Mouse (Mus musculus) macrophage (primary cell): ENCODE data around the gene Sprn. TPM values are rescaled to one million over a fixed set of nuclear protein-coding genes. Genes with fewer than 3 reads are reported as not detected.
"Not testable (repeated sequence)": the region's sequence is repeated elsewhere in the genome, so short reads cannot be mapped to it uniquely, and the experiment has no call there.

ENCODE experiments used
- H3K27ac ChIP-seq: fragments of 350-480 bp; formaldehyde crosslinking; 2 replicates; pipeline ENCODE4 v1.9.0; 2021
- H3K36me3 ChIP-seq: fragments of 350-480 bp; formaldehyde crosslinking; 2 replicates; pipeline ENCODE4 v1.9.0; 2021; ENCODE audit errors: inconsistent target
- H3K4me3 ChIP-seq: fragments of 350-480 bp; formaldehyde crosslinking; 2 replicates; pipeline ENCODE4 v1.9.0; 2021; ENCODE audit errors: inconsistent target
- H3K79me2 ChIP-seq: fragments of 350-480 bp; formaldehyde crosslinking; 2 replicates; pipeline ENCODE4 v1.9.0; 2021; ENCODE audit errors: inconsistent target
- WGBS: methylation state at CpG from one replicate; pipeline ENCODE4 v1.1.7; 2026; ENCODE audit warnings: inconsistent platforms; ENCODE audit not compliant: missing documents; 5-methylcytosine and 5-hydroxymethylcytosine counted together
- polyA plus RNA-seq: library from polyadenylated mRNA; stranded (reverse); fragments of 250-400 nt; gene quantifications from 3 replicates; pipeline ENCODE4 v1.2.4, GENCODE M21; 2018; ENCODE audit warnings: inconsistent platforms

Sprn gene
- polyA plus RNA-seq, 1 experiment from 2014 or later: not detected

DNA sequence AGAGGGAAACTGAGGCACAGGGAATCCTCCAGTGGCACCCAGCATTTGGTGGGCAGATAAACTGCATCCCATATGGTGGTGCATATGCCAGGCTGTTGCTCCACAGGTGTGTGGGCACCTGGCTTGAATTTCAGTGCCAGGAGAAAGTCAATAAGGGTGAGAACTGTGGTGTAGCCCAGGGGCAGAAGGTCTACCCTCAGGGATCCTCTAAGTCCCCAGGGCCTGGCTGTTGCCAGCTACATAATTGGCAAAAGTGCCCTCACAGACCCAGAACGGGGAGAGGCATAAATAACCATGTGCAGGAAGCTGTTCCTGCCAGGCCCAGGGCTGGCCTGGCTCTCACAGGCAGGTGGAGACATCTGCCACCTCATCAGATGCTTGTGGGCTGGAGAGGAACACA is 18.3 kb upstream of the Sprn start, which contains the start of gene Olfr523:
Gene Olfr523 (plus strand): TSS at position 282 of the 400 bp plus-strand sequence.
- Histone ChIP-seq H3K4me3 (no peak within 1 kb of the TSS), H3K36me3 (no peaks in the 10 kb centered on the region), H3K27ac (no peak within 1 kb of the TSS), H3K79me2 (no peaks in the 10 kb centered on the region)
- 13% methylated on average over 1 of the region's 1 CpGs for WGBS

DNA sequence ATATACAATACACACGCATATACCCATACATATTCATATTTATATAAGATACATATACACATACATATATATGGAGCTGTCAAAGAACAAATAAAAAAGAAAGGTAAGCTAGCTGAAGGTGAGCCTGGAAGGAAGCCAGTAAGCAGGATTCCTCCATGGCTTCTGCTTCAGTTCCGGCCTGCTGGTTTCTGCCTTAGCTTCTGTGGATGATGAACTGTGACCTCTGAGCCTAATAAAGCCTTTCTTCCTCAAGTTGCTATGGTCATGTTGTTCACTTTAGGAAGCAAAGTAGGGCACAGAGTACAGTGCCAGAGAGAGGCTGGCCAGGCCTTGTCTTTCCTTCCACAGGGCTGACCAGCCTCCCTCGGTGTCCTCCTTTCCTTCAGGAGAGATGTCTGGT is 16.2 kb upstream of the Sprn start:
- no peaks in the 10 kb centered on the region for H3K79me2 ChIP-seq
- H3K27ac ChIP-seq: no peak overlapping the region
- no peak overlapping the region for H3K4me3 ChIP-seq
- 81% methylated on average over 2 of the region's 3 CpGs for WGBS
- no peaks in the 10 kb centered on the region for H3K36me3 ChIP-seq

DNA sequence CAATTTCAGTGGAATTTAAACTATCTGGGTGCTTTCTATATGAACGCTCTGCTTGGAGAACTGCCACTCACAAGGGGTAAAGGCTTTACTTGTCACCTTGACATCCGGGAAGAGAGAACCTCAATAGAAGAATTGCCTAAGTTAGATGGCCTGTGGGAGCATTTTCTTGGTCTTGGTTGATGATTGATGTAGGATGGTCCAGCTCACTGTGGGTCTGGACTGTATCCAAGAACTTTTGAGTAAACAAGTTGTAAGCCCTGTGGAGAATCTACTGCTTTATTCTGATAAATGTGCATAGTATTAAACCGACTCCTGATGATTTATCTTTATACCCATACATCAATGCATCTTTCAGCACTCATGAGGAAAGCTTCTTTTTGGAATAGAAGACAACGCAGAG is 14.7 kb upstream of the Sprn start:
- H3K79me2 ChIP-seq: no peaks in the 10 kb centered on the region
- H3K4me3 ChIP-seq: no peak overlapping the region
- 94% methylated on average over 4 of the region's 4 CpGs for WGBS
- H3K27ac ChIP-seq: no peak overlapping the region
- H3K36me3 ChIP-seq: no peaks in the 10 kb centered on the region

DNA sequence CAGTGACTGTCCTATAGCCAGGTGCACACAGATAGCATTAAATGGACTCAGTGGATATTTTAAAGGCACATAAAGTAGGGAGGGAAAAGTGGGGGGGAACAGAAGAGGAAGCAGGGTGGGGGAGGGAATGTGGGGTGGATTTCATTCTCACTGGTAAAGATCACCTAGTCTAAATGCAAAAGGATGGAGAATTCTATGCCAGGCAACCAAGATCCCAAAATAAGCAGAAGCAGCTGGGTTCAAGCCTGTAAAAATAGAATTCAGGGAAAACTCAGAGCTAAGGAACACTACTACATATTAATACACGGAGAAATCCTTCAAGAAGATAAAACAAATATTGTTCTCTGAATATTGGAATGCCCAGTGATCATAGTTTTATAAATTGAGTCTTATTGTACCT is 13.3 kb upstream of the Sprn start:
- Histone ChIP-seq H3K79me2 (no peaks in the 10 kb centered on the region), H3K4me3 (no peak overlapping the region), H3K27ac (no peak overlapping the region), H3K36me3 (no peaks in the 10 kb centered on the region)
- WGBS: 67% methylated on average over 1 of the region's 1 CpGs

DNA sequence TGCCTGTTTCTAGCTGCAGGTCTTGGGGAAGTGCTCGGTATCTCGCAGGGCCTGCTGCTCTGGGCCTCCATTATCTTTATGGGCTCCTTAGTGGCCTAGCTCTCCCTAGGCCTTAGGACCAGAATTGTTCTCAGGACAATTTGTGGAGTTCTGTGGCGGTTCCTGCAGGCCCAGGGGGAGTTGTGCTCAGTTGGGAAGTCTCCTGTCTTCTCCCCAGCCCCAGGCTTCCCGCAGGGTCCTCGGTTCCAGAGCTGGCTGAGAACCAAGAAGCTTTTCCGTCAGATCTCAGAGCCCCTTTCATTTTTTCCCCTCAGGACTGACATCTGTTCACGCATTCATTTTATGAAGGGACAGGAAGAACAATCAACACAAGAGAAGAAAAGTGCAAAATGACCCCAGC is 10.0 kb upstream of the Sprn start, which contains the start of gene Olfr522:
Gene Olfr522 (minus strand): TSS at position 101 of the 400 bp plus-strand sequence.
- Histone ChIP-seq H3K79me2 (no peaks in the 10 kb centered on the region), H3K4me3 (no peak within 1 kb of the TSS), H3K27ac (no peak within 1 kb of the TSS), H3K36me3 (no peaks in the 10 kb centered on the region)
- 83% methylated on average over 7 of the region's 7 CpGs for WGBS

DNA sequence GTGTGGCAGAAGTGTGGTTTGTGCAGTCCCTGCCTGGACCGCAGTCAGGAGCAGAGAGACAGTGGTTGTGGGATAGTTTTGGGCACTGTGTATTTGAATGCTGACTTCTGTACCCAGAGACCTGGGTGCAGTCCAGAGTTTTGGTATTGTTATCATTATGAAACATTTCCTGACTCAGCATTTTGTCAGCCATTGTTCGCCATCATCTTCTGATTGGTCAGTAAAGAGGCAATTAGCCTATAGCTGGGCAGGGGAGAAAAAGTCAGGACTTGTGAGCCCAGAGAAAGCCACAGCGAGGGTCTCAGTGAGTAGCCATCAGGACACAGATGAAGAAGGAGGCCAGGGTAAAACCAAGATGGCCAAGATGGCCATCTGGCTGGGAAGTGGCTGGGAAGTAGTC is 5.7 kb upstream of the Sprn start:
- whole genome bisulfite sequencing: 76% methylated on average over 3 of the region's 3 CpGs
- Histone ChIP-seq H3K36me3 (no peaks in the 10 kb centered on the region), H3K27ac (no peak overlapping the region), H3K4me3 (no peak overlapping the region), H3K79me2 (no peaks in the 10 kb centered on the region)

DNA sequence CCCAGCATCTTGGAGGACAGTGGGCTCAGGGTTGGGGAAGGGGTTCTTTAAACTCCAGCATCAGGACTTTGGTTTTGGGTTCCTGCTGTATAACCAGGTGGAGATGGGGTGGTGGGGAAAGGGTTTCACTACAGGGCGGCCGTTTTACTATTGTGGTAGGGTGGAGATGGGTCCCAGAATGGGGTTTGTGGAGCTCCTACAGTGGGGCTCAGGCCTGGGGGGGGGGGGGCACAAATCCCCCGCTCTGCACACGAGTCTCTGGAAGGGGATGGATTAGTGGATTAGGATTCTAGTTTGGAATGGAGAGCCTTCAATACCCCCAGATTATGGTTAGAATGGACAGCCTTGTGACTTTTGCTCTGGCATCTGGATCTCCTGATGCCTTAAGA is 854 bp downstream of the Sprn start:
- no peak overlapping the region for H3K27ac ChIP-seq
- no peaks in the 10 kb centered on the region for H3K79me2 ChIP-seq
- H3K36me3 ChIP-seq: peaks cover 6% of the 10 kb centered on the region; the same call in 1 of the 2 replicates
- H3K4me3 ChIP-seq: no peak overlapping the region
- 41% methylated on average over 4 of the region's 4 CpGs for WGBS

DNA sequence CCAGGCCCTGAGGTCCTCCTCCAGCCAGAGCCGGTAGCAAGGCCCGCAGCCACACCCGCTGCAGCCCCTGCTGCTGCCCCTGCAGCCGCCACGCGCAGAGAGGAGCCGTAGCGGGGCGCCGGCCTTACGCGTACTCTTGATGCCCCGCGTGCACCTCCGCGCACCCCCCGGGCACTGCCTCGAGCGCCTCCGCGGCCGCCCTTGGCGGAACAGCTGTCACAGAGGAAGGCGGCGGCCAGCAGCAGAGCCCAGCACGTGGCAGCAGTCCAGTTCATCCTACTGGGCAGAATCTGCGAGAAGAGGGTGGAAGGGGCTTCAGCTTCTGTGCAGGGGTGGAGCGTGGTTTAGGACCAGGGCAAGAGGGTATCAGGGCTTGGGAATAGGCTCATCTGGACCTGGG is 1.3 kb downstream of the Sprn start:
- Histone ChIP-seq H3K36me3 (peaks cover 6% of the 10 kb centered on the region; the same call in 1 of the 2 replicates), H3K27ac (no peak overlapping the region), H3K4me3 (no peak overlapping the region), H3K79me2 (no peaks in the 10 kb centered on the region)
- WGBS: 13% methylated on average over 27 of the region's 28 CpGs

DNA sequence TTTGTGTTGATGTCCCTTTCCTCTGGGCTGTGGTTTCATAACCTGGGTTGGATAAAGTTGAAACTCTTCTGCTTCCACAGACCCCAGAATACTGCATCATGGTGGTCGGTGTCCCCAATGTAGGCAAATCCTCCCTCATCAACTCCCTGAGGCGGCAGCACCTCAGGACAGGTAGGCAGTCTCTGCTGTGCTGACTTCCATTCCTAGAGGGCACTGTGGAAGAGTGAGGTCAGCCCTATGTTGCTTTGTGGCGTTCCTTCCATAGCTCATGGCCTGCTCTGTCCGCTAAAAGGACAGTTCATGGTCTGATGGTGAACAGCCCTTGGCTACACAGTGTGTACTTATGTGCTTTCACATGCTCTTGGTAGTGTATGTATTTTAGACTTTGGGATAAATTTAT is 10.1 kb downstream of the Sprn start:
- no peak overlapping the region for H3K27ac ChIP-seq
- 90% methylated on average over 4 of the region's 4 CpGs for WGBS
- no peaks in the 10 kb centered on the region; the same call in 1 of the 2 replicates for H3K36me3 ChIP-seq
- H3K79me2 ChIP-seq: no peaks in the 10 kb centered on the region
- no peak overlapping the region for H3K4me3 ChIP-seq

DNA sequence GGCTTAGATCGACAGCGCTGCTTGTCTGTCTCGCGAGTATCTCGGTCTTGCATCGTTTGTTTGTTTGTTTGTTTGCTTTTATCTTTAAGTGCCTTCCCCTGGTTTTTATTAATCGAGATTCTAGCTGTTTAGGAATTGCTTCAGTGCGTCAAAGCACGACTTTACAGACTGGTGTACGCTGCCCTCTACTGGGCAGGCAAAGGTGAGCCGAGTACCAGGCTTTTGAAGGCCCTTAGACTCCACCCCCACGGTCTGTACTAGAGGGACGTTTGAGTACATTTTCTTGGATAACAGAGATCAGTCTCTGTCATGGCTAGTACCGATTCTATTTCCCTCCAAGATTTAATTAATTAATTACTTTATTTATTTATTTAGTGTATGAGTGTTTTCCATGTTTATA is 13.3 kb downstream of the Sprn start:
- Histone ChIP-seq H3K36me3 (no peaks in the 10 kb centered on the region; the same call in 1 of the 2 replicates), H3K27ac (no peak overlapping the region), H3K79me2 (no peaks in the 10 kb centered on the region), H3K4me3 (no peak overlapping the region)
- 4% methylated on average over 14 of the region's 14 CpGs for WGBS

DNA sequence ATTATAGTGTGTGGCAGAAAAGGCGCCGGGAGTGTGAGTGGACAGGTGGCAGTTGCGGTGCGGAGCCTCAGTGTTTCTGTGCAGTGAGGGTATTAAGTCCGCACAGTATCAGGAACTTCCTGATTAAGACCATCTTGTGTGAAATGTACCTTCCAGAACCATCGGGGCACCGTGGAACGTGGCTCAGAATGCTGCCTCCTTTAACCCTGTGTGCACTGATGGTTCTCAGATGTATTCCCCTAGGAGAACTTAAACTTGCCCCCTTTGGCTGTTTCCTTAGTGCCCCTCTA is 16.7 kb downstream of the Sprn start:
- Histone ChIP-seq H3K4me3 (peak overlapping the region; percentile 58), H3K27ac (peak overlapping the region; percentile 52), H3K79me2 (no peaks in the 10 kb centered on the region), H3K36me3 (no peaks in the 10 kb centered on the region; the same call in 1 of the 2 replicates)
- 1% methylated on average over 8 of the region's 8 CpGs for WGBS

DNA sequence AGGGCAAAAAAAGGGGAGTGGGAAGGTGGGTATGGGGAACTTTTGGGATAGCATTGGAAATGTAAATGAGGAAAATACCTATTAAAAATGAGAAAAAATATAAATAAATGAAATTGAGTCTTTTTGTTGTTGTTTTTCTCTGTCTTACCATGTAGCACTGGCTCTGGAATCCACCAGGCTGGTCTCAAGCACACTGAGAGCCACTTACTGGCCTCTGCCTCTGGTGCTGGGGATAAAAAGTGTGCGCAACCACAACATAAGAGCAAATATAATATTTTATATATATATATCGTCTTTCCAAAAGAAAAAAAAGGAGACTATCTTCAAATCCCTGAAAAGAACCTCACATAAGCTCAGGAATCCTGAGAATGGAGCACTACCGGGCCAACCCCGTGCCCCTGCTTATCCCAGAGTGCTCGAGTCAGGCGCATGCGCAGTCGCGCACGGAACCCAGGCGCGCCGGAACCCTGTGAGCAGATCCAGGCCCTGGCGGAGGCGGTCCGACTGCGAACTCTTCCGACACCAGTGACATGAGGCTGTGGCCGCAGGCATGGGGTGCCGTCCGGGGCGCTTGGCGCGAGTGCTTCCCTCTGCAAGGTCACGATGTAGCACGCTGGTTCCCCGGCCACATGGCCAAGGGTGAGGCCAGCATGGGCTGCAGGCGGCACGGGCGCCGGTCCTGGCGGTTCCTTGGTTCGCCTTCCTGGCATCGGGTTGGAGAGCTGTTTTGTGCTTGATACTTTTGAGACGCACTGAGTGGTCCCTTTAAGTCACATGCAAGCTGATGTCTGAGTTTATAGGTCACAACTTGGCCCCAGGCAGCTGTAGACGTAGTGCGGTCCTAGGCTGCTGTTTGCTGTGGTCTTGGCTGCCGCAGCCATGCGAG is 17.3 kb downstream of the Sprn start, which contains the start of gene Mtg1:
Gene Mtg1 (plus strand): TSS at position 430 of the 886 bp plus-strand sequence.
- Histone ChIP-seq H3K4me3 (peak within 1 kb of the TSS; percentile 58), H3K27ac (peak within 1 kb of the TSS; percentile 52), H3K79me2 (no peaks in the 10 kb centered on the region), H3K36me3 (no peaks in the 10 kb centered on the region; the same call in 1 of the 2 replicates)
- 3% methylated on average over 39 of the region's 39 CpGs for WGBS

DNA sequence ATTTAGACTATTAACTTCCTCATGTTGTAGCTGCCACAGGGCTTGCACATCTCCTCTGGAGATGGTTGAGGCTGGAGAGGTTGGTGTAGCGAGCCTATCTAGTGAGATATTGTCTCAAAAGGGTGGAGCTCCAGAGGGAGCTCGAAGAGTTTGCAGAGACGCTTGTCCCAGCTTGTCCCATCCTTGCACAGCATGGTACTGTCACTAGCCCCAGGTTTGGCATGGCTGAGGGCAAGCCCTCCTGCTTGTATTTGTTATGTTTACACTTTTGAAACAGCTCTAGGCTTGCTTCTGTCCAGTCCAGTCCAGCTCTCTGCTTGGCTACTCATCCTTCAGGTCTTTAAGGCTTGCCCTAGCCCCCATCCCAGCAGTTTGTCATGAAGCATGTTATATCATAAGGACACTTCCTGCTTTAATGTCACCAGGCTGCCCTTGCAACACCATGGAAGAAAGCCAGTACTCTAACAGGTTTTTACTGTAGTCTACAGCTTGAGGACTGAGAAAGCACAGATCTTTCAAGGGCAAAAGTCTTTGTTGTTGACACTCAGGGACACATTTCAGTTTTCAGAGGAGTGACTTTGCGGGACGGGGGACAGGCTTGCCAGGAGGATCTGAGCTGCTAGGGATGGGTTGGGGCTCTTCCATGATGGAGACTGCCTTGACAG is 19.4 kb downstream of the Sprn start:
- WGBS: 95% methylated on average over 2 of the region's 5 CpGs
- Histone ChIP-seq H3K27ac (no peak overlapping the region), H3K36me3 (peaks cover 6% of the 10 kb centered on the region; the same call in 1 of the 2 replicates)

DNA sequence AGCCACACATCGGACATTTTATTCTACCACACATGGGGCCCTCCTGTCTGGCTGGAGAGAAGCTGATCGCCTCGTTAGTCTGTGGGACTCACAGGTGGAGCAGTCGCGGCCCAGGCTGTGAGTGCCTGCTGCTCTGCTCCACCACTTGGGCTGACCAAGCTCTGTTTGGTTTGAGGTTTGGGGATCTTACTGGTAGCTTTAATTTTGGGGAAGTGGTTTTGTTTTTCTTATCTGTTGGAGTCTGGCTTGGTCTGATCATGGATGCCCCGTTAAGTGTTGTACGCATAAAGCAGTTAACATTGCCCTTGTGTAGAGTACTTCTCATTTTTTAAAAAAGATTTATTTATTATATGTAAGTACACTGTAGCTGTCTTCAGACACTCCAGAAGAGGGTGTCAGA is 20.6 kb downstream of the Sprn start:
- 29% methylated on average over 2 of the region's 7 CpGs for WGBS
- peaks cover 17% of the 10 kb centered on the region for H3K36me3 ChIP-seq
- not testable (repeated sequence) for H3K79me2 ChIP-seq, H3K27ac ChIP-seq, H3K4me3 ChIP-seq

More for the DNA sequence above, 19.4 kb downstream of the Sprn start:
- no peak overlapping the region for H3K4me3 ChIP-seq
- no peaks in the 10 kb centered on the region for H3K79me2 ChIP-seq

DNA sequence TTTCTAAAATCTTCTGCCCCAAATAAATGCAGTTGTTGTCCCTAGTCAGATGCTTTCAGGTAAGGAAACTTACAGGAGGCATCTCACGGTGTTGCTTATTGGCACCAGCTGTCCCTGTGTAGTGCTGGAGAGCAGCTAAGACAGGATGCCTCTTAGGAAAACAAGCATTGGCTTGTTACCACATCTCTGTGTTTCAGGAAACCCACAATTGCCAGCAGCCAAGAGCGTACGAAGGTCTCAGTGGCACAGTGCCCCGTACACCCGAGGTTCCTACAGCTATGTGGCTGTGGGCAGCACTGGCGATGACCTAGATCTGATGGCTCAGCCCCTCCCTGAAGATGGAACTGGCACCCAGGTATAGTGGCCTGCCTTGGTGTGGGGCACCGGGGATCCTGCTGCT is 22.5 kb downstream of the Sprn start:
- WGBS: 41% methylated on average over 5 of the region's 7 CpGs
- H3K36me3 ChIP-seq: peaks cover 17% of the 10 kb centered on the region
- not testable (repeated sequence) for H3K4me3 ChIP-seq, H3K27ac ChIP-seq
- H3K79me2 ChIP-seq: peaks cover 17% of the 10 kb centered on the region; the same call in 1 of the 2 replicates
